Mouse (Mus musculus): Measurements from ENCODE around the gene Prame. TPM values are rescaled to one million over a fixed set of nuclear protein-coding genes. Genes with fewer than 3 reads are reported as not detected.
"Not testable (repeated sequence)": the region's sequence is repeated elsewhere in the genome, so short reads cannot be mapped to it uniquely, and the experiment has no call there.

Prame gene
- polyA plus RNA-seq (2014; fragmentation: Nextera tagmentation; extraction: Ambion mirVana): not detected in 2 replicates

- 85% methylated on average over 11 of the region's 11 CpGs for WGBS
- H3K9ac ChIP-seq (ENCODE audit: low read length): no peak within 1 kb of the TSS
- no peak for ATAC-seq (replicated peaks; ENCODE audit: low FRiP score, low TSS enrichment, low read depth)
Measured at GRCm38 (mm10) chrX:135627605-135628004, at the start of gene Prame. TSS of gene Prame (minus strand) at chrX:135627705.

DNA sequence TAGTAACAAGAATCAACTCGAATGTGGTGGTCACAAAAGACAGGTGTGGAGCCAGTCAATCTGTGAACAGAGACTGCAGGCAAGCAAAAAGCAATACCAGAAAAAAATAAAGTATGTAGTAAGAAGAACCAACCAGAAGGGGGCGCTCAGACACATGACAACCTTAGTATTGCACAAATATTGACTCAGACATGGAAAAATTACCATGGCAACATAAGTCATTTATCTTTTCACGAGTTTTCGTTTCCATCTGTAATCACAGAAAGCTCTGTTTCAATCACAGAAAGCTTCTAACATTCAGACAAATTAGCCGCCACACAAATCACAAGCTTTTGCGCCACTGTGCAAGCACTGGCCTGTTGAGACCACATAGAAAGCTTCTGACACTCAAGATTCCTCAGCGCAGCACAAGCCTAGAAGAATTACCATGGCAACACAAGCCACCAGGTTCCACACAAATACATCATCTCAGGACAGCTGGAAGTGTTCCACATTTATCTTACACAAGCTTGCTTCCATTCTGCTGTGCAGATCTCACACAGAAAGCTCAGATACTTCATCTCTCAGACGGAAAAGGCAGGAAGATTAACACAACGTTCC, 24.8 kb upstream of the Prame start:
- H3K27me3 ChIP-seq (replicated peaks; ENCODE audit: control insufficient read depth, insufficient read depth, low read length): no peaks in the 10 kb centered on the region
- H3K27ac ChIP-seq (ENCODE audit: low read depth): no peak overlapping the region
- H3K9me3 ChIP-seq (ENCODE audit: control insufficient read depth, low read length): no peaks in the 10 kb centered on the region
- WGBS: 25% methylated on average over 9 of the region's 9 CpGs
- no peak overlapping the region for H3K4me2 ChIP-seq (ENCODE audit: low read length)
- ATAC-seq (replicated peaks; ENCODE audit: low FRiP score, low TSS enrichment, low read depth) (no peak), DNase-seq (ENCODE audit: low spot score) (peak; percentile 52)
- H3K4me1 ChIP-seq (replicated peaks; ENCODE audit: control insufficient read depth, insufficient read depth, low read length): no peaks in the 10 kb centered on the region
- H3K36me3 ChIP-seq (ENCODE audit: control insufficient read depth, insufficient read depth, low read length): no peaks in the 10 kb centered on the region
- H3K4me3 ChIP-seq (ENCODE audit: low read depth, low read length): no peak overlapping the region
- no peak overlapping the region for H3K9ac ChIP-seq (ENCODE audit: low read length)

More at GRCm38 (mm10) chrX:135627605-135628004, at the start of gene Prame:
- Histone ChIP-seq H3K4me1 (replicated peaks; ENCODE audit: control insufficient read depth, insufficient read depth, low read length) (no peaks in the 10 kb centered on the region), H3K27ac (ENCODE audit: low read depth) (no peak within 1 kb of the TSS), H3K4me2 (ENCODE audit: low read length) (no peak within 1 kb of the TSS), H3K27me3 (replicated peaks; ENCODE audit: control insufficient read depth, insufficient read depth, low read length) (peaks cover 1% of the 10 kb centered on the region; the same call in 1 of the 2 replicates), H3K36me3 (ENCODE audit: control insufficient read depth, insufficient read depth, low read length) (no peaks in the 10 kb centered on the region), H3K4me3 (ENCODE audit: low read depth, low read length) (no peak within 1 kb of the TSS), H3K9me3 (ENCODE audit: control insufficient read depth, low read length) (no peaks in the 10 kb centered on the region)
- no peak for DNase-seq (ENCODE audit: low spot score)

DNA sequence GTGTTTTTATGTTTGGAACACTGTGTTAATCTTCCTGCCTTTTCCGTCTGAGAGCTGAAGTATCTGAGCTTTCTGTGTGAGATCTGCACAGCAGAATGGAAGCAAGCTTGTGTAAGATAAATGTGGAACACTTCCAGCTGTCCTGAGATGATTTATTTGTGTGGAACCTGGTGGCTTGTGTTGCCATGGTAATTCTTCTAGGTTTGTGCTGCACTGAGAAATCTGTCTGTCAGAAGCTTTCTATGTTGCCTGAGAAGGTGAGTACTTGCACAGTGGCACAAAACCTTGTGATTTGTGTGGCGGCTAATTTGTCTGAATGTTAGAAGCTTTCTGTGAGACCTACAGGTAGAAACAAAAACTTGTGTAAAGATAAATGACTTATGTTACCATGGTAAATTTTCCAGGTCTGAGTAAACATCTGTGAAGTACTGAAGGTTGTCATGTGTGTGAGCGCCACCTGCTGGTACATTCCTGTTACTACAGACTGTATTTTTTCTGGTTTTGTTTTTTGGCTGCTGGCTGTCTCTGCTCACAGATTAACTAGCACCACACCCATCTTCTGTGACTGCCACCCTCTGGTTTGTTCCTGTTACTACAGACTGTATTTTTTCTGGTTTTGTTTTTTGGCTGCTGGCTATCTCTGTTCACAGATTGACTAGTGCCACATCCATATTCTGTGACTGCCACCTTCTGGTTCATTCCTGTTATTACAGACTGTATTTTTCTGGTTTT, 26.0 kb downstream of the Prame start:
- H3K4me3 ChIP-seq (ENCODE audit: low read depth, low read length); ATAC-seq (replicated peaks; ENCODE audit: low FRiP score, low TSS enrichment, low read depth); H3K36me3 ChIP-seq (ENCODE audit: control insufficient read depth, insufficient read depth, low read length); DNase-seq (ENCODE audit: low spot score); H3K9ac ChIP-seq (ENCODE audit: low read length); H3K27ac ChIP-seq (ENCODE audit: low read depth); H3K9me3 ChIP-seq (ENCODE audit: control insufficient read depth, low read length); H3K27me3 ChIP-seq (replicated peaks; ENCODE audit: control insufficient read depth, insufficient read depth, low read length); H3K4me1 ChIP-seq (replicated peaks; ENCODE audit: control insufficient read depth, insufficient read depth, low read length); H3K4me2 ChIP-seq (ENCODE audit: low read length): not testable (repeated sequence)
- WGBS: 49% methylated on average over 3 of the region's 3 CpGs

- DNase-seq (ENCODE audit: low spot score): no peak
- no peak within 1 kb of the TSS for H3K4me3 ChIP-seq (ENCODE audit: low read depth, low read length)
Measured at GRCm38 (mm10) chrX:135598677-135599076, 28.8 kb downstream of the Prame start, which contains the start of gene Nxf7. TSS of gene Nxf7 (minus strand) at chrX:135598777.

GRCm38 (mm10) chrX:135598096-135598495, 29.4 kb downstream of the Prame start:
- H3K4me1 ChIP-seq (replicated peaks; ENCODE audit: control insufficient read depth, insufficient read depth, low read length): no peaks in the 10 kb centered on the region
- H3K27ac ChIP-seq (ENCODE audit: low read depth): no peak overlapping the region
- H3K9ac ChIP-seq (ENCODE audit: low read length): no peak overlapping the region
- ATAC-seq (replicated peaks; ENCODE audit: low FRiP score, low TSS enrichment, low read depth) (no peak), DNase-seq (ENCODE audit: low spot score) (no peak)
- H3K4me3 ChIP-seq (ENCODE audit: low read depth, low read length): no peak overlapping the region
- no peak overlapping the region for H3K4me2 ChIP-seq (ENCODE audit: low read length)
- H3K27me3 ChIP-seq (replicated peaks; ENCODE audit: control insufficient read depth, insufficient read depth, low read length): no peaks in the 10 kb centered on the region
- no peaks in the 10 kb centered on the region for H3K36me3 ChIP-seq (ENCODE audit: control insufficient read depth, insufficient read depth, low read length)
- WGBS: 73% methylated on average over 13 of the region's 13 CpGs
- H3K9me3 ChIP-seq (ENCODE audit: control insufficient read depth, low read length): 0 out of 2 replicates have a peak, but pooled peaks cover 3% of the 10 kb centered on the region

More at GRCm38 (mm10) chrX:135598677-135599076, 28.8 kb downstream of the Prame start, which contains the start of gene Nxf7:
- Histone ChIP-seq H3K9me3 (ENCODE audit: control insufficient read depth, low read length) (0 out of 2 replicates have a peak, but pooled peaks cover 3% of the 10 kb centered on the region), H3K9ac (ENCODE audit: low read length) (no peak within 1 kb of the TSS), H3K27me3 (replicated peaks; ENCODE audit: control insufficient read depth, insufficient read depth, low read length) (no peaks in the 10 kb centered on the region), H3K4me2 (ENCODE audit: low read length) (no peak within 1 kb of the TSS), H3K4me1 (replicated peaks; ENCODE audit: control insufficient read depth, insufficient read depth, low read length) (no peaks in the 10 kb centered on the region), H3K27ac (ENCODE audit: low read depth) (no peak within 1 kb of the TSS), H3K36me3 (ENCODE audit: control insufficient read depth, insufficient read depth, low read length) (no peaks in the 10 kb centered on the region)
- 70% methylated on average over 2 of the region's 2 CpGs for WGBS
- no peak for ATAC-seq (replicated peaks; ENCODE audit: low FRiP score, low TSS enrichment, low read depth)

DNA sequence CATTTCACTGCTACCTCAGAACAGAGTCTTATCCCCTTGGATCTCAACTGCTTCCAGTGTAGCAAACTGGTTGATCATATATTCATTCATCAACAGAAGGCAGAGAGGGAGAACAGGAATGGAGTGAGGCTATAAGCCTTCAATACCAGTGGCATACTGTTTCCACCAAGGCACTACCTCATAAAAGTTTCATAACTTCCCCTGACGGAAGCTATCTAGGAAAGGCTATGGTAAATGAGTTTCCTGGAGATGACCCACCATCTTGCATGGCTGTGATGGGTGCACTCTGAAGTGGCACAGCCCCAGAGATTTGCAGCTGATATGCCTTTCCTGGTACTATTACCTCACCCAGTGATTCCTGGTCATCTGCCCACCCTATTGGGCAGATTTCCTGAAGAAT, 51.1 kb downstream of the Prame start:
- H3K9ac ChIP-seq (ENCODE audit: low read length): no peak overlapping the region
- H3K36me3 ChIP-seq (ENCODE audit: control insufficient read depth, insufficient read depth, low read length): no peaks in the 10 kb centered on the region
- H3K4me1 ChIP-seq (replicated peaks; ENCODE audit: control insufficient read depth, insufficient read depth, low read length): no peaks in the 10 kb centered on the region
- DNase-seq (ENCODE audit: low spot score): no peak
- H3K27ac ChIP-seq (ENCODE audit: low read depth): no peak overlapping the region
- H3K27me3 ChIP-seq (replicated peaks; ENCODE audit: control insufficient read depth, insufficient read depth, low read length): no peaks in the 10 kb centered on the region
- no peaks in the 10 kb centered on the region for H3K9me3 ChIP-seq (ENCODE audit: control insufficient read depth, low read length)
- no peak for ATAC-seq (replicated peaks; ENCODE audit: low FRiP score, low TSS enrichment, low read depth)
- H3K4me2 ChIP-seq (ENCODE audit: low read length): no peak overlapping the region
- 100% methylated on average over 1 of the region's 1 CpGs for whole genome bisulfite sequencing
- no peak overlapping the region for H3K4me3 ChIP-seq (ENCODE audit: low read depth, low read length)

DNA sequence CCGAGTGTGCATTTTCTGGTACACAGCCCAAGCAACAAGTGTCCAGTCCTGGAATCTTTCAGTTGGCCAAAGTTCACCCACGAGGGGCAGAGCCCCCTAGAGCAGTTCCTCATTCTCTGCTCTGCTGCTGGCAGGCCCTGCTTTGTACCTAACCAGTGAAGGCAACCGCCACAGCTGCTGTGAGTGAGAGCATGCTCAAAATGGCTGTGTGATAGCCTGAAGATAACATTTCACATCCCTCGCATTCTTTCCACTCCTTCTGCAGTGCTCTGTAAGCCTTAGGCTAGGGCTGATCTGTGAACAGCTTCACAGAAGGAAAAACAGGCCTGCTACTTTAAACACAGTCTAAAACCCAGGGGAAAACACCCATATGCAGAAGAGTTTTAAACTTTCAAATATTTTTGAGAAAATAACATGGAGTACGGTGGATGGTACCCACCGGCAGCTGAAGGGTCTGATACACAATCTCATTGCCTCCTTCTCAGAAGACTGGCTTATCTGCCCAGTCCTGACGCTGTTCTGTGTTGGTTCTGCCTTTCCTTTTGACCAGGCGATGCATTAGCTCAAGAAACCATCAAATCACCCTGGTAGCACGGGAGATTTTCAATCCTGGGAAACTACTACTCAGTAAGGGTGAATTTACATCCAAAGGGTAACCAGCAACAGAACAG, 52.4 kb downstream of the Prame start:
- DNase-seq (ENCODE audit: low spot score); H3K36me3 ChIP-seq (ENCODE audit: control insufficient read depth, insufficient read depth, low read length); H3K4me2 ChIP-seq (ENCODE audit: low read length); H3K9me3 ChIP-seq (ENCODE audit: control insufficient read depth, low read length); H3K27ac ChIP-seq (ENCODE audit: low read depth); H3K4me3 ChIP-seq (ENCODE audit: low read depth, low read length); H3K9ac ChIP-seq (ENCODE audit: low read length); H3K27me3 ChIP-seq (replicated peaks; ENCODE audit: control insufficient read depth, insufficient read depth, low read length); H3K4me1 ChIP-seq (replicated peaks; ENCODE audit: control insufficient read depth, insufficient read depth, low read length): not testable (repeated sequence)
- 58% methylated on average over 9 of the region's 9 CpGs for WGBS
- ATAC-seq (replicated peaks; ENCODE audit: low FRiP score, low TSS enrichment, low read depth): 0 out of 2 replicates have a peak, but pooled peaks have one; percentile 50

- 24% methylated on average over 8 of the region's 8 CpGs for WGBS
- ATAC-seq (replicated peaks; ENCODE audit: low FRiP score, low TSS enrichment, low read depth): peak; percentile 69; the same call in 1 of the 2 replicates
- DNase-seq (ENCODE audit: low spot score): not testable (repeated sequence)
Measured at GRCm38 (mm10) chrX:135574261-135574957, 53.1 kb downstream of the Prame start.

More at GRCm38 (mm10) chrX:135574261-135574957, 53.1 kb downstream of the Prame start:
- not testable (repeated sequence) for H3K27me3 ChIP-seq (replicated peaks; ENCODE audit: control insufficient read depth, insufficient read depth, low read length); H3K4me3 ChIP-seq (ENCODE audit: low read depth, low read length); H3K4me2 ChIP-seq (ENCODE audit: low read length); H3K9ac ChIP-seq (ENCODE audit: low read length); H3K4me1 ChIP-seq (replicated peaks; ENCODE audit: control insufficient read depth, insufficient read depth, low read length); H3K36me3 ChIP-seq (ENCODE audit: control insufficient read depth, insufficient read depth, low read length); H3K27ac ChIP-seq (ENCODE audit: low read depth); H3K9me3 ChIP-seq (ENCODE audit: control insufficient read depth, low read length)

Measured in intestine, embryonic 14.5 days (tissue).